ENCODE assay signal across 9 mouse cellular contexts in genomic region chr11:68408127-68408526, GRCm38 (mm10). TPM values are rescaled to one million over a fixed set of nuclear protein-coding genes. Genes with fewer than 3 reads are reported as not detected.
A peak's percentile ranks its signal among the peaks of the same experiment; 100 is the strongest.
DNase-seq lines count a peak whose midpoint lies in the region; ATAC-seq and TF ChIP-seq lines count a peak whose summit lies in the region.
"Had no signal": no experiment of that assay in that cellular context is flagged by ENCODE, and none has a peak within 500 bp of the region (broad histone marks: within the 10 kb centered on the region; RNA-seq: fewer than 3 reads in every experiment).

No protein-coding gene starts in this region.

- H3K27ac ChIP-seq in bone marrow macrophage, adult 2 months (ENCODE audit: insufficient read depth, low read depth, low read length), result no peak overlapping the region
- no peak overlapping the region for H3K27ac ChIP-seq in forebrain, embryonic 11.5 days (ENCODE audit: low read depth, low read length)
- no peak overlapping the region for H3K27ac ChIP-seq in hindbrain, embryonic 13.5 days
- no peak overlapping the region for H3K27ac ChIP-seq in midbrain, postnatal 0 days (ENCODE audit: low read depth, low read length)
- H3K27ac ChIP-seq in thymus, adult 2 months (ENCODE audit: control insufficient read depth, insufficient read depth, low read length), result no peak overlapping the region
- H3K27ac ChIP-seq: embryonic facial prominence, embryonic 15.5 days had no signal

- no peaks in the 10 kb centered on the region for H3K9me3 ChIP-seq in forebrain, embryonic 11.5 days (ENCODE audit: control insufficient read depth, low read length)
- H3K9me3 ChIP-seq in hindbrain, embryonic 13.5 days, result no peaks in the 10 kb centered on the region
- H3K9me3 ChIP-seq in midbrain, postnatal 0 days (ENCODE audit: low read length), result no peaks in the 10 kb centered on the region

- TF ChIP-seq POLR2A in bone marrow macrophage, adult 2 months (IDR thresholded peaks at IDR 0.05; ENCODE audit: borderline replicate concordance, low read depth, low read length), result no peak
- TF ChIP-seq POLR2A in thymus, adult 2 months (IDR thresholded peaks at IDR 0.05; ENCODE audit: control insufficient read depth, extremely low read depth, insufficient read depth, low read length, poor library complexity), result no peak

- intact Hi-C loops in left cerebral cortex, postnatal 10 days (cut with DNase I), result loop anchor here (2.0 to 10.0 kb wide), 4 partner anchors 196 to 593 kb away; no protein-coding TSS in a partner anchor

- WGBS in forebrain, embryonic 11.5 days, result 56% methylated on average over 2 of the region's 2 CpGs
- 56% methylated on average over 2 of the region's 2 CpGs for WGBS in hindbrain, embryonic 13.5 days
- WGBS in midbrain, postnatal 0 days, result 49% methylated on average over 2 of the region's 2 CpGs
- 68% methylated on average over 2 of the region's 2 CpGs for WGBS in thymus, adult 2 months

- H3K36me3 ChIP-seq in forebrain, embryonic 11.5 days (ENCODE audit: control insufficient read depth, insufficient read depth, low read length), result no peaks in the 10 kb centered on the region
- H3K36me3 ChIP-seq in hindbrain, embryonic 13.5 days, result no peaks in the 10 kb centered on the region
- H3K36me3 ChIP-seq in midbrain, postnatal 0 days (ENCODE audit: insufficient read depth, low read length), result no peaks in the 10 kb centered on the region
- H3K36me3 ChIP-seq in thymus, adult 2 months (ENCODE audit: control insufficient read depth, insufficient read depth, low read length), result no peaks in the 10 kb centered on the region
- H3K36me3 ChIP-seq: embryonic facial prominence, embryonic 15.5 days had no signal

- peak; percentile 75 for DNase-seq in ovary, postnatal 14 days (ENCODE audit: low spot score)
- no peak for DNase-seq in ovary, postnatal 10 days (ENCODE audit: low spot score)
- peak; percentile 77 for DNase-seq in forebrain, embryonic 11.5 days (ENCODE audit: low spot score)
- DNase-seq in left cerebral cortex, postnatal 10 days (ENCODE audit: extremely low spot score in 1 of 2, low spot score in 2 of 2), result peak; percentile 57 to 81
- DNase-seq in midbrain, postnatal 0 days (ENCODE audit: low spot score), result peak; percentile 89
- peak; percentile 81 for DNase-seq in thymus, adult 2 months

- peak; percentile 46; the same call in 1 of the 2 replicates for ATAC-seq in forebrain, embryonic 11.5 days (replicated peaks; ENCODE audit: low FRiP score)
- ATAC-seq in hindbrain, embryonic 13.5 days (ENCODE audit: low FRiP score), result peak; percentile 36; the same call in 1 of the 2 replicates
- ATAC-seq in midbrain, postnatal 0 days (ENCODE audit: low FRiP score), result no peak

- no peak overlapping the region for H3K4me2 ChIP-seq in forebrain, embryonic 11.5 days (ENCODE audit: low read depth, low read length, severe bottlenecking)
- H3K4me2 ChIP-seq in hindbrain, embryonic 13.5 days, result no peak overlapping the region
- no peak overlapping the region for H3K4me2 ChIP-seq in midbrain, postnatal 0 days (ENCODE audit: low read depth, low read length, poor library complexity, severe bottlenecking)
- H3K4me2 ChIP-seq: embryonic facial prominence, embryonic 15.5 days had no signal

- TF ChIP-seq CTCF in bone marrow macrophage, adult 2 months (IDR thresholded peaks at IDR 0.05; ENCODE audit: low read depth, low read length), result peak; percentile 58
- TF ChIP-seq CTCF in midbrain, postnatal 0 days (IDR thresholded peaks at IDR 0.05), result peak; percentile 92
- no peak for TF ChIP-seq CTCF in thymus, adult 2 months (IDR thresholded peaks at IDR 0.05; ENCODE audit: borderline replicate concordance, control insufficient read depth, extremely low read depth, insufficient read depth, low read length, poor library complexity)

- peaks cover 12% of the 10 kb centered on the region for H3K4me1 ChIP-seq in bone marrow macrophage, adult 2 months (ENCODE audit: control insufficient read depth, insufficient read depth, low read length)
- no peaks in the 10 kb centered on the region for H3K4me1 ChIP-seq in forebrain, embryonic 11.5 days (replicated peaks; ENCODE audit: control insufficient read depth, insufficient read depth, low read length)
- H3K4me1 ChIP-seq in hindbrain, embryonic 13.5 days (replicated peaks), result no peaks in the 10 kb centered on the region
- H3K4me1 ChIP-seq in midbrain, postnatal 0 days (ENCODE audit: insufficient read depth, low read length), result no peaks in the 10 kb centered on the region
- H3K4me1 ChIP-seq in thymus, adult 2 months (replicated peaks; ENCODE audit: control insufficient read depth, insufficient read depth, low read length), result peaks cover 12% of the 10 kb centered on the region
- H3K4me1 ChIP-seq: embryonic facial prominence, embryonic 15.5 days had no signal

- H3K4me3 ChIP-seq in bone marrow macrophage, adult 2 months (ENCODE audit: insufficient read depth, low read length), result no peak overlapping the region
- no peak overlapping the region for H3K4me3 ChIP-seq in forebrain, embryonic 11.5 days (ENCODE audit: low read depth, low read length)
- no peak overlapping the region for H3K4me3 ChIP-seq in hindbrain, embryonic 13.5 days
- H3K4me3 ChIP-seq in midbrain, postnatal 0 days (ENCODE audit: low read depth, low read length), result no peak overlapping the region
- H3K4me3 ChIP-seq in thymus, adult 2 months (ENCODE audit: control insufficient read depth, insufficient read depth, low read length), result no peak overlapping the region
- H3K4me3 ChIP-seq: embryonic facial prominence, embryonic 15.5 days had no signal

- H3K9ac ChIP-seq in forebrain, embryonic 11.5 days (ENCODE audit: low read length), result no peak overlapping the region
- no peak overlapping the region for H3K9ac ChIP-seq in hindbrain, embryonic 13.5 days
- no peak overlapping the region for H3K9ac ChIP-seq in midbrain, postnatal 0 days (replicated peaks; ENCODE audit: low read length, poor library complexity, severe bottlenecking)
- H3K9ac ChIP-seq: embryonic facial prominence, embryonic 15.5 days had no signal

- H3K27me3 ChIP-seq in forebrain, embryonic 11.5 days (ENCODE audit: control insufficient read depth, insufficient read depth, low read length), result no peaks in the 10 kb centered on the region
- H3K27me3 ChIP-seq in hindbrain, embryonic 13.5 days, result peaks cover 44% of the 10 kb centered on the region
- peaks cover 11% of the 10 kb centered on the region for H3K27me3 ChIP-seq in midbrain, postnatal 0 days (ENCODE audit: insufficient read depth, low read length)
- H3K27me3 ChIP-seq in thymus, adult 2 months (ENCODE audit: control insufficient read depth, insufficient read depth, low read length), result no peaks in the 10 kb centered on the region
- H3K27me3 ChIP-seq: embryonic facial prominence, embryonic 15.5 days had no signal

RNA-seq across cellular contexts. Expression of gene Ntn1, which starts 7.5 kb away (rescaled TPM):
- polyA plus RNA-seq in bone marrow macrophage, adult 2 months (2012; ENCODE audit: insufficient read depth, insufficient read length, missing spikeins), result 0.09 TPM in 1 of 2 replicates, not detected in the other
- polyA plus RNA-seq in forebrain, embryonic 11.5 days (2014; fragmentation: Nextera tagmentation; extraction: Ambion mirVana), result 4.8 and 6.2 TPM in 2 replicates
- polyA plus RNA-seq in hindbrain, embryonic 13.5 days (2015; fragmentation: Nextera tagmentation; extraction: Ambion mirVana), result 22.3 and 26.4 TPM in 2 replicates
- total RNA-seq in left cerebral cortex, postnatal 10 days (2021), result 10 to 100 TPM in 1 of 2 experiments, 1 to 10 TPM in 1; 8.8 to 10.6 TPM
- 66.4 and 69.1 TPM in 2 replicates for total RNA-seq in midbrain, postnatal 0 days (2014; rRNA removed)
- 9.6 and 9.7 TPM in 2 replicates for polyA plus RNA-seq in midbrain, postnatal 0 days (2015; fragmentation: Nextera tagmentation; extraction: Ambion mirVana)
- 16.6 and 20.4 TPM in 2 replicates for polyA plus RNA-seq in thymus, adult 2 months (2012; rRNA removed)

RNA-seq across cellular contexts. Expression of gene Pik3r5, which starts 23.8 kb away (rescaled TPM):
- 120 and 122 TPM in 2 replicates for polyA plus RNA-seq in bone marrow macrophage, adult 2 months (2012; ENCODE audit: insufficient read depth, insufficient read length, missing spikeins)
- 0.81 and 1.2 TPM in 2 replicates for polyA plus RNA-seq in forebrain, embryonic 11.5 days (2014; fragmentation: Nextera tagmentation; extraction: Ambion mirVana)
- polyA plus RNA-seq in hindbrain, embryonic 13.5 days (2015; fragmentation: Nextera tagmentation; extraction: Ambion mirVana), result 0.62 and 0.97 TPM in 2 replicates
- total RNA-seq in left cerebral cortex, postnatal 10 days (2021), result 1 to 10 TPM; 2.5 to 2.7 TPM
- total RNA-seq in midbrain, postnatal 0 days (2014; rRNA removed), result 1.0 and 1.4 TPM in 2 replicates
- 0.23 and 0.52 TPM in 2 replicates for polyA plus RNA-seq in midbrain, postnatal 0 days (2015; fragmentation: Nextera tagmentation; extraction: Ambion mirVana)
- 105 and 108 TPM in 2 replicates for polyA plus RNA-seq in thymus, adult 2 months (2012; rRNA removed)

Comparison
In these comparisons a context has a peak if more than half of its experiments do, and no peak if none do; other contexts are left out.
1. RNA of gene Pik3r5, which starts 23.8 kb away (polyA plus RNA-seq): 120 to 122 TPM in bone marrow macrophage, adult 2 months and 105 to 108 TPM in thymus, adult 2 months; 0.62 to 0.97 TPM in hindbrain, embryonic 13.5 days, 0.81 to 1.2 TPM in forebrain, embryonic 11.5 days and 0.23 to 0.52 TPM in midbrain, postnatal 0 days; every median in the first group is over 10 times any median in the second.